Mouse (Mus musculus): ENCODE data around the gene Lamc2.

Lamc2 gene

GRCm38 (mm10) chr1:153127622-153128021 is 58.6 kb downstream of the Lamc2 start:
- no peak for DNase-seq (ENCODE audit: low spot score in 2 of 2)

DNA sequence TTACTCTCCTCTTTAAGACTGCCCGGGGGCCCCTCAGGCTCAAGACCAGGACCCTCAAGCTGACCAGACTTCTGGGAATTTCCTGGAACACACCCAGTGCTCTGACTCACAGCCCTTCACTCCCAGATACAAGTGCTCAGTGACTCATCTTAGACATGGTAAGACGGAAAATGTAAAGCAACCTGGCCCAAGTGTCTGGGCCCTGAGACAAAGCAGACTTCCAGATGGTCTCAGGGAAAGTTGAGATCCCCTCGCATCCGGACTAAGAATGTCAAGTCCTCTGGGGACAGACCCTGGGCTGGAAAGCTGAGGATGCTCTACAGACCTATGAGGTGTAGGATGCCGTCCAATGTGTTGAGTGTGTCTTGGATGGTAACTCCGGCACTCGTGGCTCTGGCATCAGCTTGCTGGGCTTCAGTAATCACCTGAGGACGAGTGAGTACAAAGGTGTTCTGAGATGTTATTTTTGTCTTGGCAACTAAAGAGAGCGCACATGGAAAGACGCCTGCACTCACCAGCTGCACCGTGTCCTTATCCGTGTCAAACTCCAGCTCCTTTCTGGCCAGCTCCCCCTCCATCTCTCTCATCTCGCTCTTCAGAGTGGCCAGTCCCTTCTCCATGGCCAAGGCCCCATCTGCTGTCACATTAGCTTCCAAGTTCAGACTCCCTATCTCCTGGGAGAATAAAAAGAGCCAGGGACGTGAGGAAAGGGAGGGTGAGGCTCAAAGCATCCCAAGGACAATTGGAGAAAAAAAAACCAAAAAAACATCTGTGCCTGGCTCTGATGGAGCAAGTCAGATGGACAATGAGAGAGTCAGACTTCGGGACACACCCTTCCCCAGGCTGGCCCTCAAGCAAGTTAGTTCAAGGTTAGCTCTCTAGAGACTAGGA is 59.5 kb downstream of the Lamc2 start:
- no peak for DNase-seq (ENCODE audit: low spot score in 2 of 2)

DNA sequence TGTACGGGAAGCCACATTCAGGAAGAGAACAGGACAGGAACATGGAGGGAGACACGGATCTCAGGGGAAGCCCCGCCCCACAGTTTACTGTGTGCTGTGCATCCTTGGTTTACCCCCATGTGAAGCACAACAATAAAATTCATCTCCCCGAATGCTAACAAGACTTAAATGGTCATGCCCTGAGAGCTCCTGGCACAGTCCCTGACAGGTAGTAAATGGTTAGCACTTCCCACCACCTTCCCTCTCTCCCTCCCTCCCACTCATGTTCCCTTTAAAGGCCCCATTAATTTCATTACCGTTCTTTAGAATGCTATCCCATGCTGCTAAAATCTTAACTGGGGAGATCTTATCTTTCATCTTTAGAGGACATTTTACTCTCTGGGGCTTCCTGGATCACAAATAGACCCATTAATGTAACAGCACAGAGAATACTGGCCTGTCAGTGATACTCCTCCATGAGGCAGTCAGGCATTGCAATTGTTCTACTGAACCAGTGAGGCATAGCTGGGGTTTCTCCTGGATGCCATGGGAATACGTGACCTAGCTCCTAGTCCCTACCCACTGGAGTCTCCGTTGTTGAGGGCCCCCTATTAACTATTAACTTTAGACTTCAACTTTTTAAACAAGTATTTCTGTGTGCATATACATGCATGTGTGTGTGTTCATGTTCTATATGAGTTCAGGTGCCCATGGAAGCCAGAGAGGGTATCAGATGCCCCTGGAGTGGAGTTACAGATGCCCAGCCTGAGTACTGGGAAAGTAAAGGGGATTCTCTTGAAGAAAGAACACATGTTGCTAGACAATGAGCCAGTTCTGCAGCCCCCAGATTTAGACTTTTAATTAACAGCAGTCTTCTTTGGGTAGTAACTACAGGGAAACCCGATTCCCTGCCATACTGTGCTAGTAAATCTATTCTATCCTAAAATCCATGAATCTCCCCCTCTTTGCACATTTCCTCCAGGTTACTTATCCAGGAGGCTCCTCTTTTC is 60.7 kb downstream of the Lamc2 start:
- DNase-seq (ENCODE audit: low spot score in 2 of 2): no peak

DNA sequence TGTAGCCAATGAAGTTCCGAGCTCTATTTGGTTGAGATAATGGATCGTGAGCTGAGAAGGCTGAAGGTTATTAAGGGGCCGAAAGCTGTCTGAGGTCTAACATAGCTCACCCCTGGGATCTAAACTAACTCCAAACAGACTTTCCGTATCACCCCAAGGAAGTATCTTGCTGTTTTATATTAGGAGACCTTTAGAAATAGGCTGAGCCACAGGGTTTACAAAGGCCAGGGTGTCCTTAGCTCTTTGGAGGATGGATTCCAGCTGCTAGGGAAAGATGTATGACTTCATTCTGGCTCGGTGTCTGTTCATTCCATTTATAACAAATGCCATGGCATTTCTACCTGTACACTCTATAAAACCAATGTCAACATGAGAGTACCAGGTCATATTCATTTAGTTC is 61.7 kb downstream of the Lamc2 start:
- no peak for DNase-seq (ENCODE audit: low spot score in 2 of 2)

DNA sequence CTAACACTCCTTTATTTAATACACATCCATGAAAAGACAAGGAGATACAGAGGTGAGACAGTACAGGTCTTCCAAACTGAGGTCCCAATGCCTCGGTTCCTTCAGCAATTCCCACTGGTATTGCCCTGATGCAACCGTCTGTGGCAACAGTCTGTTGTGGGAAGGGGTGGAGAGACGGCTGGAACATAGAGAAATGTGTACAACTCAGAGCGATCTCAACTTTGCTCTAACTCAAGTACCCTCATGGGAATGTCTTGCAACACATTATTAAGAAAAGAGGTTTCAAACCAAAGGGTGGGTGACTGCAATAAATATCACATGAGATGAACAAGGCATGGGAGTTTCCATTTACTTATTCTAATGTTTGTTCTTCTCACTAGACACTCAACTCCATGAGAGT is 63.5 kb downstream of the Lamc2 start:
- DNase-seq (ENCODE audit: low spot score in 2 of 2): no peak

- DNase-seq (ENCODE audit: low spot score in 2 of 2): no peak
Measured at GRCm38 (mm10) chr1:153121320-153121719, 64.9 kb downstream of the Lamc2 start.

- no peak for DNase-seq (ENCODE audit: low spot score in 2 of 2)
Measured at GRCm38 (mm10) chr1:153120544-153120943, 65.7 kb downstream of the Lamc2 start.

DNA sequence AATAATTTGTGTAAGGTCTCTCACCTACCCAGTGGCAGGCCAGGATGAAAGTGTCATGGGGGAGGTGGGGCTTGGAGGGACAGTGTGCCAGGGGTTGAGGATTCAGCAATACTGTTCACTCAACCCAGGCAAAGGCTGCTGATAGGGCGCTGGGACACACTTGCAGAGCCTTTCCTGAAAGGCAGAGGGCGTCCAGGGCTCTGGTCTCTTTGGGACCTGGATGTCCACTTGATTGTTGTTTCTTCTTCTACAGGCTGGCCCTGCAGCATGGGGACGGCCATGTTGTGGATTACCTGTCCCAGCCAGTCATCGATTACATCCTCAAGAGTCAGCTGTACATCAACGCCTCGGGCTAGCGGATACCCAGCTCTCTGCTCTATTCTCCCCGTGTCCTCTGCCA is 70.9 kb downstream of the Lamc2 start:
- DNase-seq (ENCODE audit: low spot score in 2 of 2): no peak

DNA sequence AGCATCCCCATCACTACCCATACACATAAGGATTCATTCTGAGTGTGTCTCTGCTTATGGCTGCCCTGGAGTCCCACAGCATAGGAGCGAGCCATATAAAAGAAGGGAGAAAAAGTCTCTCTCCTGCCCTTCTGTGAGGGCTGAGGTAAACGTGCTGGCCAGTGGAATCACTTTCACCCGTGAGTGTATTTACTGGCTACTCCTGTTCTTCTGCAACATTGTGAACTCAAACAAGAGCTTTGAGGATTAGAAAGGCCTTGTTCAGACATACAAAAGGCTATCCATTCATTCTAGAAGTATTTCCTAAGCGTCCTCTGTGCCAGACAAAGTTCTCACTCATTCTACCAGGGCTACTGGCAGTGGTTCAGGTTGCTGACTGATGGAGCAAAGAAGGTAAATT is 74.7 kb downstream of the Lamc2 start:
- DNase-seq (ENCODE audit: low spot score in 2 of 2): no peak

GRCm38 (mm10) chr1:153109836-153110235 is 76.4 kb downstream of the Lamc2 start:
- no peak for DNase-seq (ENCODE audit: low spot score in 2 of 2)

GRCm38 (mm10) chr1:153109346-153109745 is 76.9 kb downstream of the Lamc2 start:
- DNase-seq (ENCODE audit: low spot score in 2 of 2): no peak

DNA sequence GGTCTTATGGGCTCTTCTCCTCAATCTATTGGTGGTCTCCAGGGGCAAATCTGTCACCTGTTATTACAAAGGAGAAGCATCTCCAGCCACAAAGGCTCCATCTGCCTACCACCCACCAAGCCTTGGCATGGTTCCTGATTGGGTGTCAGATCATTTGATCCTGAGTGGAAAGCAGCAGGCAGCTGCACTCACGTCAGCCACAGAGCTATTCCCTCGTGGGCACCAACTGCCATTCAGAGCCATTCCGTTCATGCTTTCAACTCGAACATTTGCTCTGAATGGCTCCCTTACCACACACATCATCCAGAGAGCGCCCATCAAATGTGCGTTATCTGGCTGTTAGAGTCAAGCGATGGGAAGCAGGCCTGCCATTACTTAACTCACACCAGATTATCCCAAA is 78.4 kb downstream of the Lamc2 start:
- DNase-seq (ENCODE audit: low spot score in 2 of 2): no peak

- no peak for DNase-seq (ENCODE audit: low spot score in 2 of 2)
Measured at GRCm38 (mm10) chr1:153104804-153105203, 81.4 kb downstream of the Lamc2 start.

DNA sequence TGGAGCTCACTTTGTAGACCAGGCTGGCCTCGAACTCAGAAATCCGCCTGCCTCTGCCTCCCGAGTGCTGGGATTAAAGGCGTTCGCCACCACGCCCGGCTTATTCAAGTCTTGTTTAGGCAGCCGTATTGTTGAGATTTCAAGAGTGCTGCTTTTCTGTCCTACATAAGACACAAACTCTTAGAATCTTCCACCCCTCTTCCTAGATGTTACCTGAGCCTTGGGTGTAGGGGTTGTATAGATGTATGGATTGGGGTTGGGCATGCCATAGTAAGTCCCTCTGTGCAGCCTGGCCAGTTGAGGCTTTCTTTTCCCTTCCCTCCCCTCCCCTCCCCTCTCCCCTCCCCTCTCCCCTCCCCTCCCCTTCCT is 83.1 kb downstream of the Lamc2 start:
- no peak for DNase-seq (ENCODE audit: low spot score in 2 of 2)

DNA sequence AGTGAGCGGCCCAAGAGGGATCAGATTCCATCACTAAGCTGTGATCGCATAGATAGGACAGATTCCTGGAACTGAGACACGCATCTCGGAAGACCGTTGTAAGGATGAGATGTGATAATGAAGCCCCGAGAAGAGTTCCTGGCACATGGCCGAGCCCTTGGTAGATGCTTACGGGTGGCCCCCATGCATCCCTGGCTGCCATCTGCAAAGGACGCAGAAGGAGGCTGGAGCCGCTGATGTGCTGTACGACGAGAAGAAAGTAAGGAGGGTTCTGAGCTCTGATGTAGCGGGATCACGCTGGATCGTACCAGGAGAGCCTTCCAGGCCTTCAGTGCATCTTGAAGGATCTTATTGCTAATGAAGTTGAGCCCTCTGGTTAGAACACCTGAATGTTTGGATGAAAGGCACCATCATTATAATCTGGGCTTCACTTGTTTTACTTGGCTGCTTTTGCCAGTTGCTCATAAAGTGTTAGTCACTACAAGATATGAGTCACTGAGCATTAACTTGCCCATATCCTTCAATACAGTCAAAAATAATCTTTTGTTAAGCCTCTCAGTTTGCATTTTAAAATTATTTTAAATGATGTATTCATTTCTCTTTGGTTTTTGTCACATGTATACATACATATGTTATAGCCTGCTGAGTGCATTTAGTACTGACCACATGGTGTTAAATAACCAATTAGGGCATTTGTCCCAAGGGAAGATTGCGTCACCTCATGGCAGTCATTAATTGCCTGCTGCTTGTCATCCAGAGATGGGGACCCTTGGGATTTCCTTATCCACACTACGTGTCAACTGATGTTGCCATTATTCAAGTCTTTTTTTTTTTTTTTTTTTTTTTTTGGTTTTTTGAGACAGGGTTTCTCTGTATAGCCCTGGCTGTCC is 83.7 kb downstream of the Lamc2 start:
- no peak for DNase-seq (ENCODE audit: low spot score in 2 of 2)

- DNase-seq (ENCODE audit: low spot score in 2 of 2): peak in 1 of 2 experiments; percentile 43
Measured at GRCm38 (mm10) chr1:153101327-153101880, 84.8 kb downstream of the Lamc2 start.

- DNase-seq (ENCODE audit: low spot score in 2 of 2): no peak
Measured at GRCm38 (mm10) chr1:153100912-153101311, 85.3 kb downstream of the Lamc2 start.

DNA sequence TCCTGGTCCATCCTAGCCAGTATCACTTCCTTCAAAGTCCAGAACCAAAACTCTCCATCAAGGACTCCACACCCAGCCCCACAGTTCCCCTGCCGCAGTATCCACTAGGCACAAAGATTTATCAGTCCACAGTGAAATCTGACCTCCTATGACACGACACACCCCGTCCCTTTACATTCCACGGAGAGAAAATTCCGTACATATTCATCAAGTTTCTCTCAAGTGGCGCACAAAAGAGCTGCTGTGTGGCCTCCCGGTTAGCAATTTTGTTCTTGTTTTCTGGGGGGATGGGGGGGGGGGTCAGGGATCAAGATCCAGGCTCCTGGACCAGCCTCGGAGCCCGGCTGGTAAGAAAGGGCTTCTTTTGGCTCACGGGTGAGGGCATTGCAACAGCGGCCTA is 87.7 kb downstream of the Lamc2 start:
- no peak for DNase-seq (ENCODE audit: low spot score in 2 of 2)

DNA sequence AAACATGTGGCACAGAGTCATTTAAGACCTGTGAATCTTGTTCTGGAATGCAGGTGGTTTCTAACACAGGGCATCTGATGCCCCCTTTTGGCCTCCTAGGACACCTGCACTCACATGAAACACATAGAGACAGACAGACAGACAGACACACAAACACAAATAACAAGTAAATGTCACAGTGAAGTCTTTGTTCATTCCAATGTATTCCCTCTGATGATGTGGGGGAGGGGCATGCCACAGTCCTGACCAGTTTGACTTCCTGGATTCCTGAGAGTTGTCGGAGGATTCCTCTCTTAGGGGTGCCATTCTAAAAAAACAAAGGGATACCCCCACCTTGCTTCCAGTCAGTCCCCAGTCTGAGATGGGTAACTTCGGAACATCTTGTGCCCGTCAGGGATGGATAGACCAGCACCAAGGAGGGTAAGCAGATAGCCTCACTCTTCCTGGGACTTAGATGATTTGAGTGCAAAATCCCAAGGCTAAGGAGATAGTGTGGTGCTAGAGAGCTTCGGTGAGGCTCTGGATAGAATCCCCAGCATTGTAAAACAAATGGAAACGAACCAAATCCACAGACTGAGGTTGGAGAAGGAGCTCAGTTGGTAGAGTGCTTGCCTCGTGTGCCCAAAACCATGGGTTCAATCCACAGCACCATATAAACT is 89.1 kb downstream of the Lamc2 start:
- no peak for DNase-seq (ENCODE audit: low spot score in 2 of 2)

DNA sequence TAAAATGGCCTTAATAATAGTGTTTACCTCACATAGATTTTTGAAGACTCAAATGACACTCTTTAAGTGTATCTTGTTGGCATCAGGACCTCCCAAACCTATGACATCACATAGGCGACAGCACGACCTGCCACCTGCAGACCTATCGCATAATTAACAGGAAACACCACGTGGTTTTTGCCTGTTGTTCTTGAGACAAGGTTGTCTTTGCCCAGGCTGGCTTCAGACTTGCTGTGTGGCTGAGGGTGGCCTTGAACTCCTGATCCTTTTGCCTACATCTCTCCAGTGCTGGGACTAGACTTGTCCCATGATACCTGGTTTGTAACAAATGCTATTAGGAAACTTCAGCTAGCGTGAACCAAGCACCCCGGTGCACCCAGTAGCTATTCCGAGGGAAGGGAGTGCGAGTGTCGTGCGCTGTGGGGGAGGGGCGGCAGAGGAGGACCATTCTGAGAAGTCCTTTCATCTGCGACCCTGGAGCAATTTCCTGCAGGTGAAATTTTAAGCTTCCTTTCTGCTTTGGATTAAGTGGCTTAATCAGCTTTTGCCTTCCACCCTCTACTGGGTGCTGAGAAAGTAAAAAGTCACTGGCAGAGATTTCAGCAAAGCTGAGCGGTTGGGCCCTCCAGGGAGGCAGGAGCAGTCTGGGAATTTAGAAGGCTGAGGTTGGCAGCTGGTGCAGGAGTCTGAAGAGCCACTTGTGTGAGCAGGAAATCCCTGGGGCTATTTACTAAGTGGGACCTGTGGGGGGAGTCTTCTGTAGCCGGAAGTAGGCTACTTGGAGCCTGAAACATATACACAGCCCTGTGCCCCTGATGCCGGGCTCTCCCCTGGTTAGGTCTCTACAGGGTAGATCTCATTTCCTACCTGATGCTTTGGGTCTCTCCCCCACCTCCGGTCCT is 90.2 kb downstream of the Lamc2 start:
- no peak for DNase-seq (ENCODE audit: low spot score in 2 of 2)
